Comparison of ENCODE assay signal across 11 mouse cellular contexts in genomic region chr8:107157836-107158235, GRCm38 (mm10). TPM values are rescaled to one million over a fixed set of nuclear protein-coding genes. Genes with fewer than 3 reads are reported as not detected.
DNase-seq lines count a peak whose midpoint lies in the region; ATAC-seq and TF ChIP-seq lines count a peak whose summit lies in the region.
"Had no signal": no experiment of that assay in that cellular context is flagged by ENCODE, and none has a peak within 500 bp of the region (broad histone marks: within the 10 kb centered on the region; RNA-seq: fewer than 3 reads in every experiment).

No protein-coding gene starts in this region.

- peaks cover 31% of the 10 kb centered on the region for H3K36me3 ChIP-seq in heart, embryonic 16.5 days (ENCODE audit: control insufficient read depth, insufficient read depth)
- peaks cover 69% of the 10 kb centered on the region for H3K36me3 ChIP-seq in heart, embryonic 10.5 days
- H3K36me3 ChIP-seq in midbrain, postnatal 0 days (ENCODE audit: insufficient read depth, low read length), result peaks cover 8% of the 10 kb centered on the region; the same call in 1 of the 2 replicates
- peaks cover 8% of the 10 kb centered on the region for H3K36me3 ChIP-seq in midbrain, embryonic 16.5 days (ENCODE audit: control insufficient read depth, insufficient read depth, low read length)

- H3K9ac ChIP-seq in heart, embryonic 16.5 days (ENCODE audit: low read length), result no peak overlapping the region
- no peak overlapping the region for H3K9ac ChIP-seq in midbrain, postnatal 0 days (replicated peaks; ENCODE audit: low read length, poor library complexity, severe bottlenecking)
- no peak overlapping the region for H3K9ac ChIP-seq in midbrain, embryonic 16.5 days (ENCODE audit: low read depth, low read length)
- H3K9ac ChIP-seq: stomach, embryonic 15.5 days had no signal

- no peak for DNase-seq in heart, embryonic 10.5 days (ENCODE audit: low spot score)
- peak; percentile 4 for DNase-seq in midbrain, postnatal 0 days (ENCODE audit: low spot score)
- DNase-seq in fat pad, adult 2 months (ENCODE audit: extremely low read depth, low read depth, low spot score), result peak; percentile 76
- no peak for DNase-seq in thymus, postnatal 0 days (ENCODE audit: low spot score)
- no peak for DNase-seq in frontal cortex, postnatal 14 days (ENCODE audit: low spot score in 2 of 2)
- DNase-seq: gastrocnemius, postnatal 10 days had no signal

- no peak overlapping the region for H3K4me2 ChIP-seq in heart, embryonic 16.5 days (ENCODE audit: low read depth, low read length)
- no peak overlapping the region for H3K4me2 ChIP-seq in midbrain, postnatal 0 days (ENCODE audit: low read depth, low read length, poor library complexity, severe bottlenecking)
- H3K4me2 ChIP-seq in midbrain, embryonic 16.5 days (ENCODE audit: low read length), result no peak overlapping the region
- H3K4me2 ChIP-seq: stomach, embryonic 15.5 days had no signal

- no peak overlapping the region for H3K4me3 ChIP-seq in heart, embryonic 16.5 days (ENCODE audit: low read length)
- no peak overlapping the region for H3K4me3 ChIP-seq in heart, embryonic 10.5 days
- no peak overlapping the region for H3K4me3 ChIP-seq in midbrain, postnatal 0 days (ENCODE audit: low read depth, low read length)
- no peak overlapping the region for H3K4me3 ChIP-seq in midbrain, embryonic 16.5 days (ENCODE audit: low read depth, low read length)
- H3K4me3 ChIP-seq: erythroblast, embryonic 14.5 days; left cerebral cortex, adult 2 months; stomach, embryonic 15.5 days had no signal

- WGBS in heart, embryonic 16.5 days, result 26% methylated on average over 1 of the region's 1 CpGs
- 39% methylated on average over 1 of the region's 1 CpGs for WGBS in heart, embryonic 10.5 days
- 87% methylated on average over 1 of the region's 1 CpGs for WGBS in midbrain, postnatal 0 days
- WGBS in midbrain, embryonic 16.5 days, result 89% methylated on average over 1 of the region's 1 CpGs

- peaks cover 5% of the 10 kb centered on the region for H3K4me1 ChIP-seq in heart, embryonic 16.5 days (ENCODE audit: control insufficient read depth, insufficient read depth, low read length)
- peaks cover 7% of the 10 kb centered on the region; the same call in 1 of the 2 replicates for H3K4me1 ChIP-seq in heart, embryonic 10.5 days
- H3K4me1 ChIP-seq in midbrain, postnatal 0 days (ENCODE audit: insufficient read depth, low read length), result no peaks in the 10 kb centered on the region
- 0 out of 2 replicates have a peak, but pooled peaks cover 2% of the 10 kb centered on the region for H3K4me1 ChIP-seq in midbrain, embryonic 16.5 days (ENCODE audit: control insufficient read depth, insufficient read depth, low read length)
- H3K4me1 ChIP-seq: stomach, embryonic 15.5 days had no signal

- H3K27ac ChIP-seq in heart, embryonic 16.5 days (ENCODE audit: low read length), result no peak overlapping the region
- no peak overlapping the region for H3K27ac ChIP-seq in heart, embryonic 10.5 days
- no peak overlapping the region for H3K27ac ChIP-seq in midbrain, postnatal 0 days (ENCODE audit: low read depth, low read length)
- H3K27ac ChIP-seq in midbrain, embryonic 16.5 days (ENCODE audit: low read length), result no peak overlapping the region
- H3K27ac ChIP-seq: left cerebral cortex, adult 2 months; stomach, embryonic 15.5 days had no signal

- H3K9me3 ChIP-seq in heart, embryonic 16.5 days (replicated peaks; ENCODE audit: control insufficient read depth, low read length), result no peaks in the 10 kb centered on the region
- no peaks in the 10 kb centered on the region for H3K9me3 ChIP-seq in heart, embryonic 10.5 days
- no peaks in the 10 kb centered on the region for H3K9me3 ChIP-seq in midbrain, postnatal 0 days (ENCODE audit: low read length)
- no peaks in the 10 kb centered on the region for H3K9me3 ChIP-seq in midbrain, embryonic 16.5 days (replicated peaks; ENCODE audit: control insufficient read depth, low read length, poor library complexity, severe bottlenecking)
- H3K9me3 ChIP-seq: stomach, embryonic 15.5 days had no signal

- H3K27me3 ChIP-seq in heart, embryonic 16.5 days (ENCODE audit: control insufficient read depth, insufficient read depth, low read length), result no peaks in the 10 kb centered on the region
- no peaks in the 10 kb centered on the region for H3K27me3 ChIP-seq in heart, embryonic 10.5 days (ENCODE audit: insufficient read depth, poor library complexity, severe bottlenecking)
- H3K27me3 ChIP-seq in midbrain, postnatal 0 days (ENCODE audit: insufficient read depth, low read length), result no peaks in the 10 kb centered on the region
- H3K27me3 ChIP-seq in midbrain, embryonic 16.5 days (ENCODE audit: control insufficient read depth, insufficient read depth, low read depth, low read length), result no peaks in the 10 kb centered on the region
- H3K27me3 ChIP-seq: stomach, embryonic 15.5 days had no signal

- peak; percentile 52; the same call in 1 of the 2 replicates for ATAC-seq in heart, embryonic 16.5 days (replicated peaks; ENCODE audit: extremely low read depth, insufficient read depth, low FRiP score)
- ATAC-seq in midbrain, postnatal 0 days (ENCODE audit: low FRiP score), result no peak
- ATAC-seq in midbrain, embryonic 16.5 days, result no peak

- TF ChIP-seq CTCF in midbrain, postnatal 0 days (IDR thresholded peaks at IDR 0.05), result no peak

RNA-seq across cellular contexts. Expression of gene Cyb5b, which starts 7.4 kb away (rescaled TPM):
- 54.3 and 54.9 TPM in 2 replicates for polyA plus RNA-seq in heart, embryonic 16.5 days (2015; fragmentation: Nextera tagmentation; extraction: Ambion mirVana)
- 92.3 and 109 TPM in 2 replicates for polyA plus RNA-seq in heart, embryonic 10.5 days (2016; fragmentation: Nextera tagmentation; extraction: Ambion mirVana)
- total RNA-seq in midbrain, postnatal 0 days (2014; rRNA removed), result 103 and 120 TPM in 2 replicates
- 89.7 and 91.4 TPM in 2 replicates for polyA plus RNA-seq in midbrain, postnatal 0 days (2015; fragmentation: Nextera tagmentation; extraction: Ambion mirVana)
- 120 and 124 TPM in 2 replicates for polyA plus RNA-seq in midbrain, embryonic 16.5 days (2015; fragmentation: Nextera tagmentation; extraction: Ambion mirVana)
- polyA plus RNA-seq in thymus, postnatal 0 days (2015; fragmentation: Nextera tagmentation; extraction: Ambion mirVana), result 60.9 and 65.4 TPM in 2 replicates

Comparison
In these comparisons a context has a peak if more than half of its experiments do, and no peak if none do; other contexts are left out.
1. DNase-seq: peak in midbrain, postnatal 0 days (single experiment) and fat pad, adult 2 months (single experiment); none in heart, embryonic 10.5 days (single experiment), thymus, postnatal 0 days (single experiment) and frontal cortex, postnatal 14 days (0 of 2).